Mouse (Mus musculus) erythroblast, embryonic 14.5 days (primary cell): Measurements from ENCODE around the gene Tmem135.

Source experiments
- GATA1 ChIP-seq: IDR thresholded peaks from 2 replicates; pipeline ENCODE4 v1.6.1; 2012; ENCODE audit warnings: low read length, inconsistent platforms, mixed read lengths
- TAL1 ChIP-seq: IDR thresholded peaks from 3 replicates; pipeline ENCODE4 v1.6.1; 2012; ENCODE audit warnings: low read length, inconsistent platforms, mixed read lengths

GRCm38 (mm10) chr7:89335316-89335715 is 68.7 kb downstream of the Tmem135 start:
- no peak for TF ChIP-seq TAL1
- no peak for TF ChIP-seq GATA1
